Mouse (Mus musculus) spleen, adult 2 months (tissue): ENCODE measurements around the gene Gm49333.

Experiments used
- CTCF ChIP-seq: fragments of 200-500 bp; IDR thresholded peaks from 2 replicates; pipeline ENCODE4 v1.5.1; 2011; ENCODE audit warnings: mild to moderate bottlenecking, inconsistent platforms; ENCODE audit not compliant: insufficient read depth, insufficient read length, insufficient replicate concordance; ENCODE audit errors: extremely low read depth
- POLR2A ChIP-seq: fragments of 200-500 bp; IDR thresholded peaks from 2 replicates; pipeline ENCODE4 v1.6.1; 2011; ENCODE audit warnings: low read depth, low read length, inconsistent platforms

DNA sequence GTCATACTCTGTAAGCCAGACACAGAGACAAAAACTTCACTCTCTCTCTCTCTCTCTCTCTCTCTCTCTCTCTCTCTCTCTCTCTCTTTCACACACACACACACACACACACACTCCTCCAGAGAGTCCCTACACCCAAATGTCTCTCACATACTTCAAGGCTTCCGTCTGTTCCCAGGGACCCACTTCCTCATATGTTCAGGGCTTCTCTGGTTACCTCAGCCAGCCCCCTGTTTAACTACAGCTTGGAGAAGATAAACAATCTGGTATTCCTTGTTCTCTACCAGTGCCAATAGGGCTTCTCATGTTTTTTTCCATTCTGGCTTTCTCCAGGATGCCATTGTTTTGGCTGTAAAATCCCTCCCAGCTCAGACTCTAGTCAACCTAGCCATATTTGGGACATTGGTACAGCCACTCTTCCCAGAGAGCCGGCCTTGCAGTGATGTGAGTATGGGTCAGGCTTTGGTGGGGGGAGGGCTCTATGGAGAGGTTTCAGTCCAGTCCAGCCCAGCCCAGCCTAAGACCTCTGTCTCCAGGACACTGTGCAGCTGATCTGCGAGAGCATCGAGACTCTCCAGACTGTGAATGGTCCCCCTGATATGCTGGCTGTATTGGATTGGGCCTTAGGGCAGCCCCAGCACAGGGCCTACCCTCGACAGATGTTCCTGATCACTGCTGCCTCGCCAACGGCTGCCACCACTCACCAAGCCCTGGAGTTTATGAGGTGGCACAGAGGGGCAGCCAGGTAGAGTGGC is 14.5 kb upstream of the Gm49333 start:
- TF ChIP-seq CTCF (no peak), POLR2A (no peak)
